Mouse (Mus musculus) ES-E14 (cell line): ENCODE data around the gene Pdzd2. TPM values are rescaled to one million over a fixed set of nuclear protein-coding genes. Genes with fewer than 3 reads are reported as not detected.

Experiments
- DNase-seq: peaks from one replicate; pipeline ENCODE4 v3.0.0-alpha.2; 2013; ENCODE audit warnings: low read depth, low spot score
- H3K27ac ChIP-seq: 2 replicates; pipeline ENCODE4 v1.5.1; 2012; ENCODE audit warnings: low read depth, mild to moderate bottlenecking, low read length, moderate library complexity, mixed read lengths; ENCODE audit not compliant: poor library complexity, insufficient read depth, severe bottlenecking
- H3K36me3 ChIP-seq: 2 replicates; pipeline ENCODE4 v1.6.1; 2012; ENCODE audit warnings: mild to moderate bottlenecking, low read length, moderate library complexity, mixed read lengths; ENCODE audit not compliant: control insufficient read depth, poor library complexity, insufficient read depth, severe bottlenecking
- H3K4me1 ChIP-seq, 2 experiments: fragments of 150-350 bp in 1 of 2; sonication (generic) in 1 of 2; 2 replicates each; pipeline ENCODE4 v1.6.1; 2012; ENCODE audit warnings: low read length in 2 of 2, mild to moderate bottlenecking in 1 of 2, mixed read lengths in 1 of 2; ENCODE audit not compliant: control insufficient read depth in 2 of 2, insufficient read depth in 2 of 2, poor library complexity in 1 of 2
- H3K4me3 ChIP-seq, 2 experiments: fragments of 150-350 bp in 1 of 2; sonication (generic) in 1 of 2; 2 replicates each; pipeline ENCODE4 v1.5.1; 2012; ENCODE audit warnings: low read length in 2 of 2, low read depth in 1 of 2, mild to moderate bottlenecking in 1 of 2, mixed read lengths in 1 of 2; ENCODE audit not compliant: insufficient read depth in 1 of 2, poor library complexity in 1 of 2, severe bottlenecking in 1 of 2
- H3K9ac ChIP-seq: 2 replicates; pipeline ENCODE4 v1.6.1; 2012; ENCODE audit warnings: low read depth, mild to moderate bottlenecking, low read length, mixed read lengths; ENCODE audit not compliant: poor library complexity, insufficient read depth, severe bottlenecking
- H3K9me3 ChIP-seq: fragments of 150-350 bp; sonication (generic); 2 replicates; pipeline ENCODE4 v1.6.1; 2012; ENCODE audit warnings: low read depth, mild to moderate bottlenecking, low read length; ENCODE audit not compliant: control insufficient read depth, insufficient read depth
- CHD2 ChIP-seq: IDR thresholded peaks from 2 replicates; pipeline ENCODE4 v1.6.1; 2014; ENCODE audit warnings: mild to moderate bottlenecking, low read depth, low read length, inconsistent platforms
- HCFC1 ChIP-seq: IDR thresholded peaks from 2 replicates; pipeline ENCODE4 v1.6.1; 2012; ENCODE audit warnings: low read length, inconsistent platforms, borderline replicate concordance; ENCODE audit not compliant: insufficient read depth
- MAFK ChIP-seq: IDR thresholded peaks from 2 replicates; pipeline ENCODE4 v1.6.1; 2014; ENCODE audit warnings: mild to moderate bottlenecking, low read depth, low read length, inconsistent platforms; ENCODE audit not compliant: insufficient read depth
- ZC3H11A ChIP-seq: IDR thresholded peaks from 2 replicates; pipeline ENCODE4 v1.6.1; 2012; ENCODE audit warnings: low read depth, mild to moderate bottlenecking, inconsistent platforms, low read length, borderline replicate concordance
- ZNF384 ChIP-seq: IDR thresholded peaks from 2 replicates; pipeline ENCODE4 v1.6.1; 2012; ENCODE audit warnings: low read depth, low read length, inconsistent platforms
- in situ Hi-C, 2 experiments: fragments of 600-800 bp; cut with MboI; formaldehyde crosslinking; loops; one replicate each; pipeline ENCODE4 v1.15.1; 2025; ENCODE audit warnings: low sequenced_read_pairs in 2 of 2, inconsistent platforms in 1 of 2; ENCODE audit not compliant: unreplicated experiment in 2 of 2
- total RNA-seq: library from RNA; depleted of rRNA; stranded (reverse); fragments of 300-350 nt; gene quantifications from 2 replicates; pipeline ENCODE4 v1.2.3, GENCODE M21; 2012

The Pdzd2 gene
- total RNA-seq, 1 experiment: 6.3 TPM

DNA sequence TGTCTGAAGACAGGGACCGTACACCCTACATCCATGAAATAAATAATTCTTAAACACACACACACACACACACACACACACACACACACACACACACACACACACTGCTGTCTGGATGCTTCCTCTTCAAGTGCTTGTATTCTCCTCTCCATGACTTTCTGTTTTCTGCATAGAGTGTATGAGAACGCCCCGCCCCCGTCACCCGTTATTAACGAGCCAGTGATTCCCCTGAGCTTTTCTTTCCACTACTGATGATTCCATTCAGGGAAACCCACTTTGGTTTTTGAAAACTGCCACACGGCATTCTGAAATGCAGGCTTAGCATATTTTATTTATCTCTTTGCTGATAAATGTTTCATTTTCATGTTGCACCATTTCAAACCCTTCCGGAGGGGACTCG is 219.4 kb downstream of the Pdzd2 start:
- in situ Hi-C loops: no loop called here
- Histone ChIP-seq H3K27ac (no peak overlapping the region), H3K9me3 (no peaks in the 10 kb centered on the region), H3K4me1 (0 out of 4 replicates have a peak, but pooled peaks cover 1 to 7% of the 10 kb centered on the region in 2 experiments), H3K4me3 (no peak overlapping the region), H3K36me3 (no peaks in the 10 kb centered on the region), H3K9ac (no peak overlapping the region)
- TF ChIP-seq ZNF384 (no peak), CHD2 (no peak), ZC3H11A (no peak), HCFC1 (no peak), MAFK (no peak)
- DNase-seq: no peak

DNA sequence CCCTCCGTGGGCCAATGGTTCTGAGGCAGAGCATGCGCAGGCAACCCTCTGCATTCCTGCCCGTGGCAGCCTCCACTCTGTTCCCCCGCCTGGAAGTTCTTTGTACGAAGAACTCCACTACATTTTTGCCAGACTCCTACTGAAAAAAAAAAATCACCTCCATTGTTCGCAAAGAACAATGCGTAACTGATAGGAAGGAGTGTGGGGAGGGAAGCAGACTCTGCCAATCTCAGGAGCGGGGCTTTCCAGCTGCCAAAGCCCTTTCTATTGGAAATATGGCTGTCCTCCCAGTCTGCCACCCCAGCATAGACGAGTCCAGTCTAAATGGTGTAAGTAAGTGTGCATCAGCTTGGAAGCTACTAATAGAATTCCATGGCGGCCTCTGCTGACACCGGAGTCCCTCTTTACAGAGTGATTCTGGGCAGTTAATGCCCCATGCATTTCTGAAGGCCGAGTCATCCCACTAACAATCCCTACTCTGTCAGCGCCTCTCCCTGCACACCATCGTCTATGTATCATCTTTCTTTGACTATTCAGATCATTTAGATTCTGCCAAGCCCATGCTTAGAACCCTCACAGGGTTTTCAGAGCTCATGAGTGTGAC is 221.3 kb downstream of the Pdzd2 start:
- DNase-seq: no peak
- no peak overlapping the region for H3K4me3 ChIP-seq
- no peaks in the 10 kb centered on the region for H3K9me3 ChIP-seq
- no peak for TF ChIP-seq HCFC1
- no peak for TF ChIP-seq MAFK
- TF ChIP-seq ZC3H11A: no peak
- peak; percentile 70; the same call in 1 of the 2 replicates for TF ChIP-seq ZNF384
- TF ChIP-seq CHD2: no peak
- H3K27ac ChIP-seq: no peak overlapping the region
- no peak overlapping the region for H3K9ac ChIP-seq
- H3K4me1 ChIP-seq: 0 out of 4 replicates have a peak, but pooled peaks cover 1 to 10% of the 10 kb centered on the region in 2 experiments
- in situ Hi-C loops: no loop called here
- H3K36me3 ChIP-seq: no peaks in the 10 kb centered on the region

DNA sequence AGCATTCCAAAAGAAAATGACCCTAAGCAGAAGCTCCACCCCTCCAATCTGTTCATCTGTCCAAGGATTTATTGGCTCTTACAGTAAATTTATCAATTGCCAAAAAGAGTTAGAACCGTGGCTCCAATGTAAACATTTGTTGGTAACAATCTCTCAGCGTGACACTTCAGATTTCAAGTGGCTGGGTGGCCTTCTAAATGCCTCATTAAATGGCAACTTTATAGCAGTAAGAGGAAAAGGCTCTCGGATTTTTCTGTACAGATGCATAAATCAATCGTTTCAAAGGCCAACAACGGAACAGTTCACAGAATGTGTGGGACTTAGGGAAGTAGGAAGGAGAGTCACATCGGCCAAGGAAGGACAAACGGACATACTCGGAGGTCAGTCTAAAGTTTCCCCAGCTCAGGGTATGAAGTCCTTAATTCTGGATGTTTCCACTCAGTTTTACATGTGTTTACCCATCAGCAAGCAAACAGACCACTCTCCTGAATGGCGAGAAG is 222.4 kb downstream of the Pdzd2 start:
- Histone ChIP-seq H3K9me3 (no peaks in the 10 kb centered on the region), H3K9ac (no peak overlapping the region), H3K4me1 (0 out of 4 replicates have a peak, but pooled peaks cover 1 to 10% of the 10 kb centered on the region in 2 experiments), H3K27ac (no peak overlapping the region), H3K36me3 (no peaks in the 10 kb centered on the region), H3K4me3 (no peak overlapping the region)
- DNase-seq: no peak
- no peak for TF ChIP-seq ZC3H11A
- no peak for TF ChIP-seq MAFK
- TF ChIP-seq HCFC1: no peak
- TF ChIP-seq CHD2: no peak
- TF ChIP-seq ZNF384: no peak
- in situ Hi-C loops: no loop called here

DNA sequence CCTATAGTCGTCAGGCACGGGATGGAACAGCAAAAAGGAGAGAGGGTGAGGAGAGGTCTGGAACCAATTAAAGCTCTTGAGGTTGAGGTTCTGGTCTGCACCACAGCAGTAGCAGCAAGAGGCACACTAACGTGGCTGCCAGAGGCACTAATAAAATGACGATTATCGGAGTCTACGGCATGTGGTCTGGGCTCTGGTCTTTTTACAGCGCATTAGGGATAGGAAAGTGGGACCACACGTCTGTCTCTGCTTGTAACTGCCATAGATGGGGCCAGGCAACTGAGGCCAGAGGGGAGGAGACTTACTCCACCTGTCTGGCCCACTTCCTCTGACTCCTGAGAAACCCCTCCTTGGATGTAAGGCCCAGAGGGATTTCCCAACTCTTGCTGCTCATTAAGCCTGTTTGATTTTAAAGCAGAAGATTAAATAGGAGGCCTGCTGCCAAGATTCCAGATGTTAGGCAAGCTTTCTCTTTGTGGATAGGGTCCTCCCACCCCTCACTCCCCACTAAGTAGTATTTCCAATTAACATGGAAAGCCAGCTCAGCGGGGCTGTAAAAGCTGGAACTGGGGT is 224.4 kb downstream of the Pdzd2 start:
- no peak overlapping the region for H3K27ac ChIP-seq
- H3K9me3 ChIP-seq: no peaks in the 10 kb centered on the region
- TF ChIP-seq ZNF384 (no peak), HCFC1 (no peak), CHD2 (no peak)
- no peak for DNase-seq
- no peak overlapping the region for H3K4me3 ChIP-seq
- H3K9ac ChIP-seq: no peak overlapping the region
- in situ Hi-C loops: no loop called here
- H3K36me3 ChIP-seq: no peaks in the 10 kb centered on the region
- H3K4me1 ChIP-seq: peaks cover 1 to 12% of the 10 kb centered on the region in 2 experiments; a peak in 1 of 4 replicates
